Mouse (Mus musculus) effector memory CD4-positive, alpha-beta T cell, adult 7 months (primary cell): ENCODE data around the gene Hlf. TPM values are rescaled to one million over a fixed set of nuclear protein-coding genes. Genes with fewer than 3 reads are reported as not detected.

Source experiments
- polyA plus RNA-seq: library from polyadenylated mRNA; unstranded; fragments of 100-300 nt; shearing (Covaris generic); gene quantifications from one replicate; pipeline ENCODE4 v1.2.1, GENCODE M21; 2017

The Hlf gene
- 7.7 TPM for polyA plus RNA-seq

DNA sequence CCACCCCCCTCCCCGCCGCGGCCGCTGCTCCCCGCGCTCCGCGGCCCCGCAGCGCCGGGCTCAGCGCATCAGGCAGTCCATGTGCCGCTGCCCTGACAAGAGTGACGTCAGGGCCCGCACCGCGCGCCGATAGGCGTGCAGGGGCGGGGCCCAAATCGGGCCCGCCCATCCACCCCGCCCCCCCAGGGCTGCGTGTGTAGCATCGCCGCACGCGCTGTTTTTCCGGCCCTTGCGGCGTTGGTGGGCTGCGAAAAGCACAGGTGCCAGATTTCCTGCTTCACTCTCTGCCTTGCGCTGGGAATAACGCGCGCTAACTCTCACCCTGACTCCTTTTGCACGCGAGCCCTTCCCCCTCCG, at the start of gene Hlf:
Gene Hlf (minus strand): TSS at position 79 of the 357 bp plus-strand sequence.

Other genes starting within 250 kb of the Hlf start
- 5.1 TPM for gene Gm45716, start 203.2 kb downstream of the Hlf start, polyA plus RNA-seq
- gene Mmd, start 141.4 kb downstream of the Hlf start, polyA plus RNA-seq: 14.7 TPM
- 6.1 TPM for gene Stxbp4, start 247.2 kb upstream of the Hlf start, polyA plus RNA-seq
- gene Cox11, start 247.3 kb upstream of the Hlf start, polyA plus RNA-seq: 30.2 TPM